Mouse (Mus musculus) urinary bladder, adult 18-20 months (tissue): ENCODE measurements around the gene Ranbp9.
"Not testable (repeated sequence)": the region's sequence is repeated elsewhere in the genome, so short reads cannot be mapped to it uniquely, and the experiment has no call there.

ENCODE experiments used
- DNase-seq, 2 experiments: peaks; one replicate each; pipeline ENCODE4 v3.0.0; 2022; ENCODE audit warnings: low spot score in 2 of 2, mixed read lengths in 2 of 2

Ranbp9 gene

GRCm38 (mm10) chr13:43496660-43497059 is 15.6 kb upstream of the Ranbp9 start:
- no peak for DNase-seq

GRCm38 (mm10) chr13:43495645-43496044 is 14.6 kb upstream of the Ranbp9 start:
- DNase-seq = no peak

- DNase-seq = no peak
Measured at GRCm38 (mm10) chr13:43493725-43494124, 12.6 kb upstream of the Ranbp9 start.

- no peak for DNase-seq
Measured at GRCm38 (mm10) chr13:43493058-43493481, 12.0 kb upstream of the Ranbp9 start.

GRCm38 (mm10) chr13:43486501-43487213 is 5.6 kb upstream of the Ranbp9 start:
- no peak for DNase-seq

GRCm38 (mm10) chr13:43485278-43485976 is 4.3 kb upstream of the Ranbp9 start:
- no peak for DNase-seq

GRCm38 (mm10) chr13:43482782-43483181 is 1.7 kb upstream of the Ranbp9 start:
- DNase-seq = no peak

- DNase-seq = no peak
Measured at GRCm38 (mm10) chr13:43481859-43482245, 770 bp upstream of the Ranbp9 start.

- DNase-seq = no peak
Measured at GRCm38 (mm10) chr13:43480595-43480956, 506 bp downstream of the Ranbp9 start.

- DNase-seq = peak in 1 of 2 experiments; percentile 40
Measured at GRCm38 (mm10) chr13:43479767-43480571, 1.1 kb downstream of the Ranbp9 start.

GRCm38 (mm10) chr13:43479024-43479705 is 1.9 kb downstream of the Ranbp9 start:
- no peak for DNase-seq

- DNase-seq = no peak
Measured at GRCm38 (mm10) chr13:43478586-43478985, 2.5 kb downstream of the Ranbp9 start.

GRCm38 (mm10) chr13:43477098-43477697 is 3.9 kb downstream of the Ranbp9 start:
- DNase-seq = no peak

- DNase-seq = no peak
Measured at GRCm38 (mm10) chr13:43476226-43476625, 4.9 kb downstream of the Ranbp9 start.

GRCm38 (mm10) chr13:43474722-43475121 is 6.4 kb downstream of the Ranbp9 start:
- DNase-seq = no peak

GRCm38 (mm10) chr13:43471861-43472260 is 9.2 kb downstream of the Ranbp9 start:
- DNase-seq = not testable (repeated sequence)

GRCm38 (mm10) chr13:43469607-43470006 is 11.5 kb downstream of the Ranbp9 start:
- DNase-seq = no peak

- DNase-seq = no peak
Measured at GRCm38 (mm10) chr13:43464605-43465004, 16.5 kb downstream of the Ranbp9 start.

GRCm38 (mm10) chr13:43457161-43457560 is 23.9 kb downstream of the Ranbp9 start:
- no peak for DNase-seq

GRCm38 (mm10) chr13:43454431-43454830 is 26.7 kb downstream of the Ranbp9 start:
- DNase-seq = no peak

- no peak for DNase-seq
Measured at GRCm38 (mm10) chr13:43452843-43453605, 28.1 kb downstream of the Ranbp9 start.
